In genomic region chr7:6155901-6156411, GRCm38 (mm10) we compare ENCODE assay signal across 8 mouse cellular contexts. TPM values are rescaled to one million over a fixed set of nuclear protein-coding genes. Genes with fewer than 3 reads are reported as not detected.
DNase-seq lines count a peak whose midpoint lies in the region; ATAC-seq and TF ChIP-seq lines count a peak whose summit lies in the region.

Gene Zfp787 (minus strand): TSS chr7:6155997.

- H3K9ac ChIP-seq in heart, embryonic 13.5 days, result peak within 1 kb of the TSS; percentile 91
- peak within 1 kb of the TSS; percentile 91 for H3K9ac ChIP-seq in liver, embryonic 12.5 days
- peak within 1 kb of the TSS; percentile 92 for H3K9ac ChIP-seq in stomach, embryonic 15.5 days

- peak; percentile 99 for DNase-seq in brain, embryonic 14.5 days (ENCODE audit: low read depth)
- peak; percentile 98 for DNase-seq in kidney, postnatal 10 days
- DNase-seq in natural killer cell, adult 2 months (ENCODE audit: low spot score in 2 of 2), result peak; percentile 93 to 95

- H3K4me3 ChIP-seq in C2C12 (ENCODE audit: insufficient read depth, poor library complexity, severe bottlenecking), result peak within 1 kb of the TSS; percentile 59
- H3K4me3 ChIP-seq in heart, embryonic 13.5 days, result peak within 1 kb of the TSS; percentile 71
- peak within 1 kb of the TSS; percentile 82 for H3K4me3 ChIP-seq in liver, embryonic 12.5 days
- H3K4me3 ChIP-seq in stomach, embryonic 15.5 days (replicated peaks), result peak within 1 kb of the TSS; percentile 87

- H3ac ChIP-seq in C2C12 (ENCODE audit: control insufficient read depth, insufficient read length, low read depth), result peak within 1 kb of the TSS; percentile 87

- peak within 1 kb of the TSS; percentile 96 for H3K27ac ChIP-seq in heart, embryonic 13.5 days (replicated peaks)
- H3K27ac ChIP-seq in liver, embryonic 12.5 days, result peak within 1 kb of the TSS; percentile 92
- H3K27ac ChIP-seq in stomach, embryonic 15.5 days, result peak within 1 kb of the TSS; percentile 93

- peaks cover 44% of the 10 kb centered on the region for H3K79me3 ChIP-seq in C2C12 (ENCODE audit: low read depth)

- TF ChIP-seq POLR2A in brain, embryonic 14.5 days (IDR thresholded peaks at IDR 0.05; ENCODE audit: borderline replicate concordance, extremely low read depth, insufficient read depth, insufficient read length, poor library complexity, severe bottlenecking), result peak; percentile 56; the same call in 1 of the 2 replicates

- H3K4me2 ChIP-seq in heart, embryonic 13.5 days, result peak within 1 kb of the TSS; percentile 79
- peak within 1 kb of the TSS; percentile 92 for H3K4me2 ChIP-seq in liver, embryonic 12.5 days
- peak within 1 kb of the TSS; percentile 76 for H3K4me2 ChIP-seq in stomach, embryonic 15.5 days

- under 1% methylated on average over 52 of the region's 54 CpGs for WGBS in heart, embryonic 13.5 days
- WGBS in liver, embryonic 12.5 days (ENCODE audit: insufficient replicate concordance), result 0% methylated on average over 42 of the region's 54 CpGs
- WGBS in stomach, embryonic 15.5 days, result under 1% methylated on average over 53 of the region's 54 CpGs

- peaks cover 45% of the 10 kb centered on the region for H3K79me2 ChIP-seq in C2C12 (ENCODE audit: control insufficient read depth, insufficient read depth)

- no peaks in the 10 kb centered on the region for H3K27me3 ChIP-seq in C2C12 (ENCODE audit: control insufficient read depth, insufficient read depth, insufficient read length)
- H3K27me3 ChIP-seq in heart, embryonic 13.5 days (replicated peaks), result no peaks in the 10 kb centered on the region
- H3K27me3 ChIP-seq in liver, embryonic 12.5 days (replicated peaks), result no peaks in the 10 kb centered on the region
- no peaks in the 10 kb centered on the region for H3K27me3 ChIP-seq in stomach, embryonic 15.5 days (replicated peaks)

- peaks cover 50% of the 10 kb centered on the region for H3K4me1 ChIP-seq in heart, embryonic 13.5 days
- H3K4me1 ChIP-seq in liver, embryonic 12.5 days, result peaks cover 59% of the 10 kb centered on the region
- peaks cover 28% of the 10 kb centered on the region for H3K4me1 ChIP-seq in stomach, embryonic 15.5 days

- no peaks in the 10 kb centered on the region for H3K9me3 ChIP-seq in heart, embryonic 13.5 days
- no peaks in the 10 kb centered on the region for H3K9me3 ChIP-seq in liver, embryonic 12.5 days (replicated peaks)
- no peaks in the 10 kb centered on the region for H3K9me3 ChIP-seq in stomach, embryonic 15.5 days

- no peaks in the 10 kb centered on the region for H3K36me3 ChIP-seq in C2C12 (ENCODE audit: control insufficient read depth, insufficient read depth)
- H3K36me3 ChIP-seq in heart, embryonic 13.5 days, result no peaks in the 10 kb centered on the region
- no peaks in the 10 kb centered on the region for H3K36me3 ChIP-seq in liver, embryonic 12.5 days
- H3K36me3 ChIP-seq in stomach, embryonic 15.5 days, result no peaks in the 10 kb centered on the region

- peak; percentile 69 for ATAC-seq in erythroid progenitor cell, adult 5-6 weeks (replicated peaks; ENCODE audit: low FRiP score, poor library complexity, severe bottlenecking)
- peak; percentile 90 for ATAC-seq in heart, embryonic 13.5 days (ENCODE audit: extremely low read depth, insufficient number of reproducible peaks, low FRiP score, low TSS enrichment)
- ATAC-seq in liver, embryonic 12.5 days, result peak; percentile 89
- peak; percentile 95 for ATAC-seq in stomach, embryonic 15.5 days (ENCODE audit: insufficient read depth, low FRiP score, low read depth)

- TF ChIP-seq CTCF in C2C12 (IDR thresholded peaks at IDR 0.05; ENCODE audit: control insufficient read depth, insufficient read depth, insufficient read length), result no peak
- no peak for TF ChIP-seq CTCF in brain, embryonic 14.5 days (IDR thresholded peaks at IDR 0.05; ENCODE audit: borderline replicate concordance, extremely low read depth, insufficient read depth, insufficient read length)

TF ChIP-seq in C2C12, 6 proteins besides CTCF, POLR2A, EP300 and RAD21:
- TF ChIP-seq CEBPB (IDR thresholded peaks at IDR 0.05; ENCODE audit: low read depth) (no peak), FOSL1 (IDR thresholded peaks at IDR 0.05; ENCODE audit: insufficient read depth, low read length, poor library complexity, severe bottlenecking) (no peak), MYOG (IDR thresholded peaks at IDR 0.05; ENCODE audit: control insufficient read depth, extremely low read depth, insufficient read length) (no peak), USF1 (IDR thresholded peaks at IDR 0.05; ENCODE audit: low read depth) (no peak), MYOD1 (IDR thresholded peaks at IDR 0.05; ENCODE audit: control insufficient read depth, insufficient read length, low read depth) (no peak), MAX (IDR thresholded peaks at IDR 0.05) (no peak)

RNA-seq across cellular contexts. Expression of gene Zfp787, which starts in this region (rescaled TPM):
- polyA plus RNA-seq in C2C12 (2012; fragmentation: generic; extraction: Trizol), result 31.1 TPM
- 47.4 and 54.0 TPM in 2 replicates for polyA plus RNA-seq in brain, embryonic 14.5 days (2012; rRNA removed)
- total RNA-seq in erythroid progenitor cell, adult 5-6 weeks (2015; ENCODE audit: low replicate concordance), result 16.8 and 18.4 TPM in 2 replicates
- 4.1 and 7.6 TPM in 2 replicates for total RNA-seq in erythroid progenitor cell, adult 5-6 weeks (2017; ENCODE audit: low replicate concordance)
- polyA plus RNA-seq in heart, embryonic 13.5 days (2015; fragmentation: Nextera tagmentation; extraction: Ambion mirVana), result 19.1 and 20.0 TPM in 2 replicates
- polyA plus RNA-seq in liver, embryonic 12.5 days (2016; fragmentation: Nextera tagmentation; extraction: Ambion mirVana), result 17.3 and 18.0 TPM in 2 replicates
- 26.0 and 28.1 TPM in 2 replicates for polyA plus RNA-seq in stomach, embryonic 15.5 days (2015; fragmentation: Nextera tagmentation; extraction: Ambion mirVana)

Comparison
In these comparisons a context has a peak if more than half of its experiments do, and no peak if none do; other contexts are left out.
1. Peak in every context shown above with its lines: DNase-seq, ATAC-seq, H3K4me3 ChIP-seq and H3K27ac ChIP-seq.